Mouse (Mus musculus) kidney, postnatal 25 days (tissue): ENCODE data around the gene Abhd2.

Source experiments
- DNase-seq, 2 experiments: peaks; one replicate each; pipeline ENCODE4 v3.0.0; 2021; ENCODE audit warnings: mixed read lengths in 2 of 2

Abhd2 gene

GRCm38 (mm10) chr7:79328769-79329168 is 55.8 kb downstream of the Abhd2 start:
- peak; percentile 27 to 50 for DNase-seq

GRCm38 (mm10) chr7:79331197-79331596 is 58.2 kb downstream of the Abhd2 start:
- DNase-seq = no peak

GRCm38 (mm10) chr7:79333419-79333818 is 60.4 kb downstream of the Abhd2 start:
- no peak for DNase-seq

DNA sequence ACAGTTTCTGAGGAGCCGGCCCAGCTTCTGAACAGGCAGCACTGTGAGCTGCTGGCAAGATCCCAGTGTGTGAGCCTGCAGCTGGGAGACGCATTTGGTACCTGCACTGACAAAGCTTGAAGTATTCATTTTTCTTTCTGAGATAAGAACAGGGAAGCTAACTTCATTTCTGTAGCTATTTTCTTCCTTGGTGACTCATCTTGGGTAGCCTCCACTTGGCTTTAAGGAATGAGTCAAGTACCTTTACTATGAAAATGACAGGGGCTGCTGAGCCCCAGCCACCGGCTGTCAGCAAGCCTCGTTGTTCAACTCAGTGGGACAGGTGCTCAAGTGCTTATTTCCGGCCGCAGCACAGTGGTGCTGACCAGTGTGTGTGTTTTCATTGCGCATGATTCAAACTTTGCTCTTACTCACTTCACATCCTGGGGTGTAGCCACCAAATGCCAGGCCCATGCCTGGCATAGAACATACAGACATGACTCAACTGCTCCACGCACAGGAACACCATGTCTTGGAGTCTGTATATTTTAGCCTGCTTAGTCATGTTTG is 63.4 kb downstream of the Abhd2 start:
- no peak for DNase-seq

GRCm38 (mm10) chr7:79345902-79346301 is 72.9 kb downstream of the Abhd2 start:
- peak; percentile 54 to 84 for DNase-seq

- DNase-seq = no peak
Measured at GRCm38 (mm10) chr7:79346555-79347075, 73.6 kb downstream of the Abhd2 start.

DNA sequence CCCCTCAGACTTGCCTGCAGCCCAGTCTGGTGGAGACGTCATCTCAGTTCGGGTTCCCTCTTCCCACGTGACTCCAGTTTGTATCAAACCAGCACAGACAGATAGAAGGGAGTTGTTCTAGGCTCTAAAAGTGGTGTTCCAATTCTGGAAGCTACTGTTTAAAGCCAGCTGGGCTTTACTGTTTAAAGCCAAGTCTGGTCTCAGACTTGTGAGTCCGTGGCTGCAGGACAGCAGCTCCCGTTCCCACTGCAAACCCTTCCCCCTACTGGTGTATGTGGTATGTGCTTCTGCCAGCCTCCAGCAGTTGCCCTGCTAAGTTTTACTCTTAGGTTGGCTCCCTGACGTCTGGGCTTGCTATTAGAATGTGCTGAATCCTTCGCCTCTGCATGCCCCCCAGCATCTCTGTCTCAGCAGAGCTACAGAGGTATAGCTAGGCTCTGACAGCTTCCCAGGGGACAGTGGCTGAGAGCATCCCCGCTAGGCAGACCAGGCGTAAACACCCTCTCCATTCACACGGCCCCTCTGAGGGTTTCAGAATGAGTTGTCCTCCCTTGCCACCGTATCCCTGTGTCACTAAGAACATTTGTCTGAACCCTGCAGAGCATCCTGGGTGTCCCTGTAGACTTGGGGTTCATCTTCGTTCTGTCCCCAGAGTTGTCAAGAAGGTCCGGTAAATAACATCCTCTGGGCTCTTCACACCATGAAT is 74.3 kb downstream of the Abhd2 start:
- no peak for DNase-seq

DNA sequence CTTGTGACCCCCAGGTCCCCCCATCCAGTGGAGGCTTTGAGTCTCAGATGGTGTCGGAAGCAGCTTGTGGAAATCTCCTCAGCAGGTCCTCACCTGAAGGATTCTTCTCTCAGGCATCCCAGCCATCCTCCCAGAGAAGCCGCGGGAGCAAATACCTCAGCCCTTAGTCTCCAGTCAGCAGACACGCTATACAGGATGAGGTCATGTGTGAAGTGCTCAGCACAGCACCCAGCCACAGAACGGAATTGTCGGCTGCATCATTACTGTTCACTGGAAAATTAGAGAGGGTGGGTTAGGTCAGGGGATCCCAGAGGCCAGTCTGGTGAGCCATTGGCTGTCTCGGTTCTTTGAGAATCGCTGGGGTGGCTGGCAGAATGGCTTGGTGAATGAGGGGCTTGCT is 75.8 kb downstream of the Abhd2 start:
- no peak for DNase-seq

GRCm38 (mm10) chr7:79349738-79350386 is 76.9 kb downstream of the Abhd2 start:
- DNase-seq = peak; percentile 65 to 87

DNA sequence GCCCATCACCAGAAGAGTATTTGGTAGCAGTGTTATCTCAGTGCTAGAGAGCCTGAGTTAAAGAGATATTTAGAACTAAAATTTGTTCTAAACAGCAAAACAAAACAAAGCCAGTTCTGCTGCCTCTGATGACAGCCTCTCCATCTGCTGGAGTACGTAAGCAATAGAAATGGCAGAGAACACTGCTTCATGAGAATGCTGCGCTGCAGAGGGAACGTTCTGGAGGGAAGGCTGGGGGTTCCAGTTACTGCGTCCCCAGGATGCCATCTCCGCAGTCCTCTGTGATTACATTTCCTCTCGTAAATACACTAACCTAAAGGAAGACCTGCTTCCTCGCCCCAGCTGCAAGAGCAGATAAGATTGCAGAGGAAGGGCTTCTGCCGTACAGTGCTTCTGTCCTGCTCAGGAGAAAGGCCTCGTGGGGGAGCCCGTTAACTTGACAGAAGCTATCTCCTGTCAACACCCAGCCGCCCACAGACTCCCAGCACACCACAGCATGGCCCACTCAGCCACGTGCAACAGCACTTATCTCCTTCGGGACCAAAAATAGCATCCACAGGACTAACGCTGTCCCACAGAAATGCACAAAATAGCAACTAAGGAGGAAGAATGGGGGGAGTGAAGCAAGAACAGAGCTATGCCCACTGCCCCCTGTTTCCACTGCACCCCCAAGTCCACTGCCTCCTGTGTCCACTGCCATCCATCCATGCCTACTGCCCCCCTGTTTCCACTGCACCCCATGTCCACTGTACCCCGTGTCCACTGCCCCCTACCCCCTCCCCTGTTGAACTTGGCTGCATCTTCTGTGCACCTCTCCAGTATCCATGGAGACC is 85.6 kb downstream of the Abhd2 start:
- DNase-seq = no peak

DNA sequence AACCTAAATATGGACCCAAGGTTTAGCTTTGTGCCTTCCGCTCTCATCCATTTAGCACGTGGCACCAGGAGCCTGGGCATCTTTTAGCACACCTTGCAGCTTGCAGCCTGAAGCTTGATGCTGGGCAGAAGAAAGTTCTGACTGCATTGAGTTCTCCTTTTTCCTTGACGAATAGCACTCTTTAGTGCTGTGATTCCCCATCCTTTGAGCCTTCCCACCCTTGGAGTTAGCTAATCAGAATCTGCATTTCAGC is 86.1 kb downstream of the Abhd2 start:
- DNase-seq = no peak

DNA sequence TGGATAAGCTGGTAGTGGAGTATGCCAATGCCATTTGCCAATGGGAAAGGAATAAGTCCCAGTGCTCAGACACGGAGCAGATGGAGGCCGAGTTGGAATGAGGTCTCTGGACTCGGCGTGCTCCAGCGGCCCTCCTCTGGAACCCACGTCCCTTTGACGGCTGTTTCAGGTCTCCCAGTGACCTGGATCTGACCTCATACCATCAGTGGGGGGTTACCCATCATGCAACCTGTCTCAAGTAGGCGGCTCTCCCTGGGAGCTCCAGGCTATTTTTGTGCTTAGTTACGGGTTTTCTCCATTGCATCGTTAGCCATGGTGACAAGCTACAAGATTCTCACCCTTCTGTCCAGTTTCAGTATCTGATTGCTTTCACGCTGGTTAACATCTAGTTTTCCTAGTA is 87.1 kb downstream of the Abhd2 start:
- no peak for DNase-seq

DNA sequence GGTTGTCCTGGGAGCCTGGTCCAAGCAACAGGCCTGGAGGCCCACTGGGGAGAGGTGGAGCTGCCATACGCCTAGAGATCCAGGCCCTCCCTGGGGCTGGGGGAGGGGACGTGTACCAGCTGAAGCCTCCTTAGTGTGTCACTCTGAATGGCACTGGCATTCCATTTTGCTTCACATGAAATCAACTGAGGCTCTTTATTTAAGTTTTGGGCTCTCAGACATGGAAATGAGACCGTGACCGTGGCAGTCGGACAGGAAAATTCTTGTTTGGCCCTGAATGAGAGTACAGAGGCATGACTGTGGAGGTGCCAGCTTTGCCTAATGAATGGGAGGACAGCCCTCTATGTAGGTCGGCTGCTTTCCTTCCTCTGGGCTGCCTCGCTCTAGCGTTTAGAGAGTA is 89.2 kb downstream of the Abhd2 start:
- peak in 1 of 2 experiments; percentile 45 for DNase-seq

DNA sequence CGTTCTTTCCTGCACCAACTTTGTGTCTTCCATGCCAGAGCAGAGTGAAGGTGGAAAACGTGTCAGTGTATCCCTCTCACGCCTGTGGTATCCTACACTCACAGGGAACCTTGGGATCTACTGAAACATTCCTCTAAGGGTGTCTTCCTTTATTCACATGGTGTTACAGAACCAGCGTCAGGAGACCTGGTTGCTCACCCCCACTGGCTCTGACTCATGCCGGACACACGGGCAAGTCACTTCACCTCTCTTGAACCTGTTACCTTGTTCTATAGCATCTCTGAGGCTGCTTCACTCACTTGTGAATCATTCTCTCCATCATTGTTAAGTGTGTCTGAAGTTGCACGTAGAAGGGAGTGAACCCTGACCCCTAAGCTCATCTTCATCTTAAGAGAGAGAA is 89.8 kb downstream of the Abhd2 start:
- no peak for DNase-seq

DNA sequence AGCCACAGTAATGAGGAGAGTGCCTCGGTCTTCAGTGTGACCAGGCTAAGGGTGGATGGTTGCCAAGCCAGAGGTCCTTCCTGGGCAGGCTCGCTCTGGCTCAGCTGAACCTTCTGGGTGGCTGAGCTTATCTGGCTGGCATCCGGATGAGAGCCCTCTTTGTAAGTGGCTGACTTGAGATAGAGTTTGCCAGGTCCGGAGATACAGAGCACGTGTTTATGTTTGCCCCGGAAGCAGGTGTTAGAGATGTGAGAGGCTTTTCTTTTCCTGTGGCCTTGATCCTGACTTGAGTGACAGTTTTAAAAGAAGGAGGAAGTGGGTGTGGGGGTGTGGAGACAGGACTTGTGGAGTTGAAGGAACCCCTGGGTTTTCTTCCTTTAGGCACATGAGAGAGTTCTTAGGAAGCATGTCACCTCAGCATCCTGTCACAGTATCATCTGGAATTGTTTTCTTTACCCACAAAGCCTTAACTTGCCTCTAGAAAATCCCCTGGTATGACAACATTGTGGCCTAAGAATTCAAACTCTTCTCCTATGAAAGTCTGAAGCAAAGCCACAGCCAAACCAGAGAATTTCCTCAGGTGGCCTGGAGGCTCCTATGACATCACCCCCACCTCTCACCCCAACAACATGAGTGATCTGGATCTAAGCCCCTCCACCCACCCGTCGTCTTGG is 90.5 kb downstream of the Abhd2 start:
- DNase-seq = peak; percentile 58 to 68

DNA sequence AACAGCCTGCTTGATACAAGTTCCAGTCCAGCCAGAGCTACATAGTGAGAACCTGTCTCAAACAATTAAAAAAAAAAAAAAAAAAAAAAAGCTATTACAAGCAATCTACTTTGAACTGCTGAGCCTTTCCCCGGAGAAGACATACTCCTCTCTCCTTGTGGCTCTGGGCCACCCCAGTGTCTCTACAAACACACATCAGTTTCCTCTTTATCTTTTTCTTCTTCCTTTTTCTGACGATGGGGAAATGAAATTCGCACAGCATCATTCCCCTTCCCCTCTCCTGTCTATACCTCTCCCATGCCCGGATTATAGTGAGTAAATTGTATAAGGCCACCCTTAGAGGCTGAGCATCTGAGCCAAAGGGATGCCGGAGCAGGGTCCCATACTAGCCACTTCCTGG is 95.7 kb downstream of the Abhd2 start:
- no peak for DNase-seq

- no peak for DNase-seq
Measured at GRCm38 (mm10) chr7:79369416-79369815, 96.4 kb downstream of the Abhd2 start.

GRCm38 (mm10) chr7:79371321-79371879 is 98.4 kb downstream of the Abhd2 start:
- peak; percentile 67 to 77 for DNase-seq

DNA sequence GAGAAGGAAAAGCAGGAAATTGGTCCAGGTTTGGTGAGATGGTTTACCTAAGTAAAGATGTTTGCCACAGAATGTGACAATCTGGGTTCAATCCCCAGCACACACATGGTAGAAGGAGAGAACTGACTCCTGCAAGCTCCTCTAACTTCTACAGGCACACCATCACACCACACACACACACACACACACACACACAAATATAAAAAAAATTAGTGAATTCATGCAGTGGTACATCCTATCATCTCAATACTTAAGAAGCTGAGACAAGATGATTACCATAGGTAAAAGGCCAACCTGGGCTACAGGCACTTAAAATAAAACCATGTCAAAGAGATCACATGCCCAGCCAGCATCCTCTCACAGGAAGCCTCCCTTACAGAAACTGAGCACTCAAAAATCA is 101.0 kb downstream of the Abhd2 start:
- DNase-seq = no peak

- DNase-seq = no peak
Measured at GRCm38 (mm10) chr7:79375594-79375993, 102.6 kb downstream of the Abhd2 start.

DNA sequence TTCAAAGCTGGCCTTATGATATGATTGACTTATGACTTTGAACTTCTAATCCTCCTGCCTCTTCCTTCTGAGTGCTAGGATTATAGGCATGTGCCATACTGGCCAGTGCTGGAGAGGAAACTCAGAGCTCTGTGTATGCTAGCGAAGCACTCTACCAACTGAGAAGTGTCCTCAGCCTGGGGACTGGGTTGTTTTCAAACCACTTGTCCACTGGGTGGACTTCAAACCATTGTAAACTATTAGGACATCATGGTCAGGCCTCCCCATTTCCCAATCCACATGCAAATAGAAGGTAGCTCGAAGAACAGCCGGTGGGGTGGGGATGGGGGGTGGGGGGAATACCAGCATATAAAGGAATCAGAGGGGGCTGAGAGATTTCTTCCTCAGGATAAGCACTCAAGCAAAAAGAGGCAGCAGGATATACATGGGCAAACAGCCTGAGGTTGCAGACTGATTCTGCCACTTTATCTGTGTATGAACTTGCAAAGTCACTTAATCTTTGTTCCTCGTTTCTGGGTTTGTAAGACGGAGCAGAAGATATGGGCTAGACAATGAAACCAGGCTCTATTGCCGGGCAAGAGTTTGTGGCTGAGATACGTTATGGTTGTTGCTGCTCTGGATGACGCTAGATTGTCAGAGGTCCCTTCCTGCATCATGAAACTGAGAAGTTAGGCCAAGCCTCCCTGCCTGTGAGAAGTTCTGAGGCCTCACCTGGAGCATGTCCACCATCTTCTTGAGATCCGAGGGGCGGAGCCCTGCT is 103.7 kb downstream of the Abhd2 start:
- DNase-seq = no peak
